Mouse (Mus musculus): ENCODE data around the gene Mlh1. TPM values are rescaled to one million over a fixed set of nuclear protein-coding genes. Genes with fewer than 3 reads are reported as not detected.

The Mlh1 gene
- polyA plus RNA-seq, 1 experiment from 2014 or later, result 37.0 TPM

GRCm38 (mm10) chr9:111198332-111198731, 73.3 kb downstream of the Mlh1 start:
- Histone ChIP-seq H3K27me3 (replicated peaks; ENCODE audit: control insufficient read depth, insufficient read depth, low read length) (no peaks in the 10 kb centered on the region), H3K36me3 (ENCODE audit: control insufficient read depth, insufficient read depth, low read length) (0 out of 2 replicates have a peak, but pooled peaks cover 3% of the 10 kb centered on the region), H3K9ac (ENCODE audit: low read length) (no peak overlapping the region), H3K9me3 (replicated peaks; ENCODE audit: control insufficient read depth, low read length) (no peaks in the 10 kb centered on the region), H3K4me1 (ENCODE audit: control insufficient read depth, insufficient read depth, low read length) (no peaks in the 10 kb centered on the region), H3K4me3 (ENCODE audit: low read depth, low read length) (no peak overlapping the region), H3K27ac (ENCODE audit: low read depth, low read length) (no peak overlapping the region), H3K4me2 (ENCODE audit: low read length) (no peak overlapping the region)
- WGBS, result 81% methylated on average over 1 of the region's 1 CpGs
- no peak for ATAC-seq
- no peak for DNase-seq (ENCODE audit: low spot score)

GRCm38 (mm10) chr9:111197712-111198111, 73.9 kb downstream of the Mlh1 start:
- 0 out of 2 replicates have a peak, but pooled peaks cover 3% of the 10 kb centered on the region for H3K36me3 ChIP-seq (ENCODE audit: control insufficient read depth, insufficient read depth, low read length)
- no peak overlapping the region for H3K9ac ChIP-seq (ENCODE audit: low read length)
- no peak overlapping the region for H3K4me3 ChIP-seq (ENCODE audit: low read depth, low read length)
- no peak overlapping the region for H3K4me2 ChIP-seq (ENCODE audit: low read length)
- no peaks in the 10 kb centered on the region for H3K4me1 ChIP-seq (ENCODE audit: control insufficient read depth, insufficient read depth, low read length)
- no peak for ATAC-seq
- 90% methylated on average over 4 of the region's 4 CpGs for WGBS
- H3K9me3 ChIP-seq (replicated peaks; ENCODE audit: control insufficient read depth, low read length), result no peaks in the 10 kb centered on the region
- no peak overlapping the region for H3K27ac ChIP-seq (ENCODE audit: low read depth, low read length)
- H3K27me3 ChIP-seq (replicated peaks; ENCODE audit: control insufficient read depth, insufficient read depth, low read length), result no peaks in the 10 kb centered on the region
- DNase-seq (ENCODE audit: low spot score), result no peak

GRCm38 (mm10) chr9:111197116-111197515, 74.5 kb downstream of the Mlh1 start:
- no peak overlapping the region for H3K9ac ChIP-seq (ENCODE audit: low read length)
- DNase-seq (ENCODE audit: low spot score) (no peak), ATAC-seq (no peak)
- WGBS, result 96% methylated on average over 3 of the region's 3 CpGs
- no peak overlapping the region for H3K4me2 ChIP-seq (ENCODE audit: low read length)
- no peak overlapping the region for H3K27ac ChIP-seq (ENCODE audit: low read depth, low read length)
- H3K27me3 ChIP-seq (replicated peaks; ENCODE audit: control insufficient read depth, insufficient read depth, low read length), result no peaks in the 10 kb centered on the region
- H3K9me3 ChIP-seq (replicated peaks; ENCODE audit: control insufficient read depth, low read length), result no peaks in the 10 kb centered on the region
- H3K4me1 ChIP-seq (ENCODE audit: control insufficient read depth, insufficient read depth, low read length), result no peaks in the 10 kb centered on the region
- 0 out of 2 replicates have a peak, but pooled peaks cover 3% of the 10 kb centered on the region for H3K36me3 ChIP-seq (ENCODE audit: control insufficient read depth, insufficient read depth, low read length)
- H3K4me3 ChIP-seq (ENCODE audit: low read depth, low read length), result no peak overlapping the region

- 92% methylated on average over 2 of the region's 2 CpGs for WGBS
- Histone ChIP-seq H3K4me2 (ENCODE audit: low read length) (no peak overlapping the region), H3K36me3 (ENCODE audit: control insufficient read depth, insufficient read depth, low read length) (peaks cover 11% of the 10 kb centered on the region), H3K9me3 (replicated peaks; ENCODE audit: control insufficient read depth, low read length) (no peaks in the 10 kb centered on the region), H3K4me3 (ENCODE audit: low read depth, low read length) (no peak overlapping the region), H3K9ac (ENCODE audit: low read length) (no peak overlapping the region), H3K27ac (ENCODE audit: low read depth, low read length) (no peak overlapping the region), H3K4me1 (ENCODE audit: control insufficient read depth, insufficient read depth, low read length) (no peaks in the 10 kb centered on the region), H3K27me3 (replicated peaks; ENCODE audit: control insufficient read depth, insufficient read depth, low read length) (no peaks in the 10 kb centered on the region)
- no peak for ATAC-seq
- no peak for DNase-seq (ENCODE audit: low spot score)
Observed at GRCm38 (mm10) chr9:111193211-111193610, 78.4 kb downstream of the Mlh1 start.

GRCm38 (mm10) chr9:111188731-111189130, 82.9 kb downstream of the Mlh1 start:
- 95% methylated on average over 7 of the region's 7 CpGs for WGBS
- ATAC-seq (no peak), DNase-seq (ENCODE audit: low spot score) (no peak)
- Histone ChIP-seq H3K4me1 (ENCODE audit: control insufficient read depth, insufficient read depth, low read length) (peaks cover 2% of the 10 kb centered on the region; the same call in 1 of the 2 replicates), H3K36me3 (ENCODE audit: control insufficient read depth, insufficient read depth, low read length) (peaks cover 8% of the 10 kb centered on the region), H3K27ac (ENCODE audit: low read depth, low read length) (no peak overlapping the region), H3K4me2 (ENCODE audit: low read length) (no peak overlapping the region), H3K9ac (ENCODE audit: low read length) (no peak overlapping the region), H3K27me3 (replicated peaks; ENCODE audit: control insufficient read depth, insufficient read depth, low read length) (no peaks in the 10 kb centered on the region), H3K4me3 (ENCODE audit: low read depth, low read length) (no peak overlapping the region), H3K9me3 (replicated peaks; ENCODE audit: control insufficient read depth, low read length) (no peaks in the 10 kb centered on the region)

- DNase-seq (ENCODE audit: low spot score) (peak; percentile 12), ATAC-seq (no peak)
- H3K36me3 ChIP-seq (ENCODE audit: control insufficient read depth, insufficient read depth, low read length), result peaks cover 8% of the 10 kb centered on the region
- peaks cover 5% of the 10 kb centered on the region; the same call in 1 of the 2 replicates for H3K4me1 ChIP-seq (ENCODE audit: control insufficient read depth, insufficient read depth, low read length)
- H3K4me3 ChIP-seq (ENCODE audit: low read depth, low read length), result no peak overlapping the region
- no peak overlapping the region for H3K9ac ChIP-seq (ENCODE audit: low read length)
- no peak overlapping the region for H3K27ac ChIP-seq (ENCODE audit: low read depth, low read length)
- no peaks in the 10 kb centered on the region for H3K9me3 ChIP-seq (replicated peaks; ENCODE audit: control insufficient read depth, low read length)
- WGBS, result 50% methylated on average over 6 of the region's 6 CpGs
- H3K4me2 ChIP-seq (ENCODE audit: low read length), result no peak overlapping the region
- H3K27me3 ChIP-seq (replicated peaks; ENCODE audit: control insufficient read depth, insufficient read depth, low read length), result no peaks in the 10 kb centered on the region
Observed at GRCm38 (mm10) chr9:111186861-111187260, 84.7 kb downstream of the Mlh1 start.

GRCm38 (mm10) chr9:111184929-111185328, 86.7 kb downstream of the Mlh1 start:
- Histone ChIP-seq H3K4me3 (ENCODE audit: low read depth, low read length) (no peak overlapping the region), H3K36me3 (ENCODE audit: control insufficient read depth, insufficient read depth, low read length) (peaks cover 6% of the 10 kb centered on the region), H3K9ac (ENCODE audit: low read length) (no peak overlapping the region), H3K9me3 (replicated peaks; ENCODE audit: control insufficient read depth, low read length) (no peaks in the 10 kb centered on the region), H3K27me3 (replicated peaks; ENCODE audit: control insufficient read depth, insufficient read depth, low read length) (no peaks in the 10 kb centered on the region), H3K4me1 (ENCODE audit: control insufficient read depth, insufficient read depth, low read length) (peaks cover 5% of the 10 kb centered on the region; the same call in 1 of the 2 replicates), H3K4me2 (ENCODE audit: low read length) (no peak overlapping the region), H3K27ac (ENCODE audit: low read depth, low read length) (no peak overlapping the region)
- WGBS, result 24% methylated on average over 4 of the region's 4 CpGs
- DNase-seq (ENCODE audit: low spot score) (no peak), ATAC-seq (0 out of 2 replicates have a peak, but pooled peaks have one; percentile 40)

- Histone ChIP-seq H3K27ac (ENCODE audit: low read depth, low read length) (no peak overlapping the region), H3K4me1 (ENCODE audit: control insufficient read depth, insufficient read depth, low read length) (peaks cover 5% of the 10 kb centered on the region; the same call in 1 of the 2 replicates), H3K36me3 (ENCODE audit: control insufficient read depth, insufficient read depth, low read length) (no peaks in the 10 kb centered on the region), H3K4me3 (ENCODE audit: low read depth, low read length) (no peak overlapping the region), H3K9ac (ENCODE audit: low read length) (no peak overlapping the region), H3K27me3 (replicated peaks; ENCODE audit: control insufficient read depth, insufficient read depth, low read length) (no peaks in the 10 kb centered on the region), H3K9me3 (replicated peaks; ENCODE audit: control insufficient read depth, low read length) (no peaks in the 10 kb centered on the region), H3K4me2 (ENCODE audit: low read length) (no peak overlapping the region)
- ATAC-seq (no peak), DNase-seq (ENCODE audit: low spot score) (peak; percentile 40)
- whole genome bisulfite sequencing, result 55% methylated on average over 3 of the region's 3 CpGs
Observed at GRCm38 (mm10) chr9:111182176-111182575, 89.4 kb downstream of the Mlh1 start.

GRCm38 (mm10) chr9:111178971-111179370, 92.6 kb downstream of the Mlh1 start:
- Histone ChIP-seq H3K4me3 (ENCODE audit: low read depth, low read length) (no peak overlapping the region), H3K27me3 (replicated peaks; ENCODE audit: control insufficient read depth, insufficient read depth, low read length) (no peaks in the 10 kb centered on the region), H3K9me3 (replicated peaks; ENCODE audit: control insufficient read depth, low read length) (no peaks in the 10 kb centered on the region), H3K9ac (ENCODE audit: low read length) (no peak overlapping the region), H3K4me1 (ENCODE audit: control insufficient read depth, insufficient read depth, low read length) (0 out of 2 replicates have a peak, but pooled peaks cover 3% of the 10 kb centered on the region), H3K4me2 (ENCODE audit: low read length) (no peak overlapping the region), H3K36me3 (ENCODE audit: control insufficient read depth, insufficient read depth, low read length) (no peaks in the 10 kb centered on the region), H3K27ac (ENCODE audit: low read depth, low read length) (no peak overlapping the region)
- ATAC-seq, result no peak
- 89% methylated on average over 5 of the region's 5 CpGs for WGBS
- DNase-seq (ENCODE audit: low spot score), result no peak

Data from forebrain, embryonic 14.5 days (tissue).